Mouse (Mus musculus): Measurements from ENCODE around the gene Lats1.
"Not testable (repeated sequence)": the region's sequence is repeated elsewhere in the genome, so short reads cannot be mapped to it uniquely, and the experiment has no call there.

The Lats1 gene

DNA sequence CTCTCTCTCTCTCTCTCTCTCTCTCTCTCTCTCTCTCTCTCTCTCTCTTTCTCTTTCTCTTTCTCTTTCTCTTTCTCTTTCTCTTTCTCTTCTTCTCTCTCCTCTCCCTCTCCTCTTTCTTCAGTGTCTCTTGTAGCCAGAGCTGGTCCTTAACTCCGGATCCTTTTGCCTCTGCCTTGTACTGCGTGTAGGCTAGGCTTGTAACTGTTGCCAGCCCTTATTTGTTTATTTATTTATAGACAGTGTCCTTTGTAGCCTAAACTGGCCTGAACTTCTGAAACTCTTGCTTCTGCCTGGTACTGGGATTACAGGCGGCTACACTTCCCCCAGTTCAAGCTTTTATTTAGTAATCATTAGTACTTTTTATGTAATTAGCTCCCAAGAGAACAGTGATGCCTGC is 46.0 kb downstream of the Lats1 start:
- DNase-seq = no peak

DNA sequence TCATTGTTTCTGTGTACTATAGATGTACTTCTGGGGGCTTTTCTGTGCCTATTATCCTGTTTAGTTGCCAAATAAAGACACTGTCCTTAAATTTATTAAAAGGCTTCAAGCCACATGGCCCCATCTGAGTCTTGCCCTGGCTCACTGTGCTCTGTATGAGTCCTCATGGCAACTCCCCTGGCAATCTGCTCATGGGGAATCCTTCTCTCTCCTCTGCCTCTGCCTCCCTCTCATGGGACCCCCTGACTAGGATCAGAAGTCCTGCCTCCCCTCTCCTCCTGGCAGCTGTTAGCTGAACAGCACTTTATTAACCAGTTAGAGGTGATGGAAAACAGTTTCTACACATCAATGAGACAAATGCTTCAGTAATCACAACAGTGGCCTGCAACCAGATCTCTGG is 50.6 kb downstream of the Lats1 start:
- no peak for DNase-seq

DNA sequence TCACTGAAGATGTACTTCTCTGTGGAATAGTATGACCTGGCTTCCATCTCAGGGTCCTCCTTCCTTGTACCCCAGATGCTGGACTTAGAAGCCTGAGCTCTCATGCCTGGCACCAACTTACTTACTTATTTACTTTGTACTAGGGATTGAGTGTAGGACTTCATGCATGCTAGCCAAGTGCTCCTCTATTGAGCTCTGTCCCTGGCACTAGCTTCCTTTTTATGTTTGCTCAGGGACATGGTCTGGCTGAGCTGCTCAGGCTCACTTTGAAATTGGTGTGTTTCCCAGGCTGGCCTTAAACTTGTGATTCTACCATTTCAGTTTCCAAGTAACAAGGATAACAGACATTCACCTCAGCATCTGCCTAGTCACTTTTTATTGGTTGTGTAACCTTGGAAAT is 56.1 kb downstream of the Lats1 start:
- no peak for DNase-seq

DNA sequence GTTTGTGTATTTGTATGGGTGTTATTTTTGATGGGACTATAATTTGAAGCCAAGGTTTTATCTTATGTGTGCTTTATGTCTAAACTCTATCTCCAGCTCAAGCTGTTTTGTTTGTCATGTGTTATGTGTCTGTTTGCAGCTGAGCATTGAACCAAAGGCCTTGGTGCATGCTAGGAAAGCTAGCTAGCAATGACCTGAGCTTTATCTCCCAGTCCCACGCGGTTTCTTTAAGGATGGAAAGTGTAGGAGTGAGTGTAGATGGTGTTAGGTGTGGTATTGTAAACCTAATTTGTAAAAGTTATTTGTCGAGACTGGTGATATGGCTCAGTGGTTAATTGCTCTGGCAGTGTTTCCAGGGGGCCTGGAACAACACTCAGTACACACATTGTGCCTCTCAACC is 56.9 kb downstream of the Lats1 start:
- DNase-seq = no peak

DNA sequence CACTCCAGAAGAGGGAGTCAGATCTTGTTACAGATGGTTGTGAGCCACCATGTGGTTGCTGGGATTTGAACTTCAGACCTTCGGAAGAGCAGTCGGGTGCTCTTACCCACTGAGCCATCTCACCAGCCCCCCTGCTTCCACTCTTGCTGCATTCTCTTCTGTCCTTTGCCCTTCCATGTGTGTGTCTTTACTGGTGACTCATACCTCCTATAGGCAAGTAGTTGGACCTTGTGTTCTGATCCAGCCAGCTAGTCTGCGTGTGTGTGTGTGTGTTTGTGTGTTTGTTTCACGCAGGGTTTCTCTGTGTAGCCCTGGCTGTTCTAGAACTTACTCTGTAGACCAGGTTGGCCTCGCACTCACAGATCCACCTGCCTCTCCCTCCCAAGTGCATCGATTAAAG is 64.5 kb downstream of the Lats1 start:
- not testable (repeated sequence) for DNase-seq

DNA sequence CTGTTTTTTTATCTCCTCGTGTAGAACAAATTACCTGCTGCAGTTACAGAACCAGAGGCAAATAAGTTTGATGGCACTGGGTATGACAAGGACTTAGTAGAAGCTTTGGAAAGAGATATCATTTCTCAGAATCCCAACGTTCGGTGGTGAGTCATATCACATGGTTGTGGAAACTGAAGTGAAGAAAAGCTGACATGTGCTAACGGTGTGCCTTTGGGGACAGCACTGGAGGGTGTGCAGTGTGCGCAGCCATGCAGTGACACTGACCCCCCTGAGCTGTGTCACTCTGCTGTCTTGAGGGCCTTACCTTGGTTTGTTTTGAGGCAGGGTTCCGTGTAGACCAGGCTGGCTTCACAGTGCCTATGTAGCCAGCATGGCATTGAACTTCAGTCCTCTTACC is 67.7 kb downstream of the Lats1 start:
- DNase-seq = no peak

DNA sequence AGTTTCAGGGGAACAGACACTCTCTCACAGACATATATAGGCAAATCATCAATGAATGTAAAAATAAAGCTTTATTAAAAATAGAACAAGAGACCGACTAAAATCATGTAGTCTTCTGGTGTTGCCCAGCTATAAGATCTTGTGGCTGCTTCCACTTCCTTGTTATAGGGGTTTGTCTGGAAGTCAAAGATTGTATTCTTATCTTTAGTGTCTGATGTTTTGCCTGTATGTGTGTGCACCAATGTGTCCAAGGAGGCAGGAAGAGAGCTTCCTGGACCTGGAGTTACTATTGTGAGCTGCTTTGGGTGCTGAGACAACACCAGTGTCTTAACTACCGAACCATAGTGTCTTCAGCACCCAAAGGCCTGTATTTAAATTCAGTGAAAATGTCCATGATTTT is 76.5 kb downstream of the Lats1 start:
- no peak for DNase-seq
